Mouse (Mus musculus) ovary, postnatal 14 days (tissue): ENCODE measurements around the gene 4933406M09Rik.

ENCODE experiments used
- DNase-seq: peaks from one replicate; pipeline ENCODE4 v3.0.0; 2022; ENCODE audit warnings: low spot score

4933406M09Rik gene

GRCm38 (mm10) chr1:134381051-134381450 lies 4.7 kb upstream of the 4933406M09Rik start:
- DNase-seq = no peak

- no peak for DNase-seq
Measured at GRCm38 (mm10) chr1:134381795-134382625, 3.7 kb upstream of the 4933406M09Rik start.

- DNase-seq = no peak
Measured at GRCm38 (mm10) chr1:134384581-134384980, 1.2 kb upstream of the 4933406M09Rik start.

- DNase-seq = no peak
Measured at GRCm38 (mm10) chr1:134385176-134385575, 564 bp upstream of the 4933406M09Rik start.

GRCm38 (mm10) chr1:134393827-134394226 lies 8.1 kb downstream of the 4933406M09Rik start:
- DNase-seq = no peak

GRCm38 (mm10) chr1:134398210-134398609 lies 12.5 kb downstream of the 4933406M09Rik start:
- no peak for DNase-seq

GRCm38 (mm10) chr1:134399735-134400134 lies 14.0 kb downstream of the 4933406M09Rik start:
- no peak for DNase-seq

GRCm38 (mm10) chr1:134405509-134406413 lies 20.0 kb downstream of the 4933406M09Rik start, which contains the start of gene Cyb5r1:
Gene Cyb5r1, plus strand, starts transcription at chr1:134405559.
- DNase-seq = peak; percentile 58

GRCm38 (mm10) chr1:134406414-134406771 lies 20.7 kb downstream of the 4933406M09Rik start:
- DNase-seq = no peak

GRCm38 (mm10) chr1:134408080-134408479 lies 22.3 kb downstream of the 4933406M09Rik start:
- no peak for DNase-seq

GRCm38 (mm10) chr1:134411706-134412629 lies 26.2 kb downstream of the 4933406M09Rik start:
- DNase-seq = no peak

- no peak for DNase-seq
Measured at GRCm38 (mm10) chr1:134414038-134414437, 28.3 kb downstream of the 4933406M09Rik start.

GRCm38 (mm10) chr1:134414501-134415167 lies 28.9 kb downstream of the 4933406M09Rik start:
- no peak for DNase-seq

GRCm38 (mm10) chr1:134415168-134415831 lies 29.6 kb downstream of the 4933406M09Rik start, which contains the start of gene Adipor1:
Gene Adipor1, plus strand, starts transcription at chr1:134415378.
- DNase-seq = peak; percentile 90

- no peak for DNase-seq
Measured at GRCm38 (mm10) chr1:134418414-134418975, 32.8 kb downstream of the 4933406M09Rik start.

- no peak for DNase-seq
Measured at GRCm38 (mm10) chr1:134419176-134419575, 33.4 kb downstream of the 4933406M09Rik start.

GRCm38 (mm10) chr1:134419751-134420458 lies 34.2 kb downstream of the 4933406M09Rik start:
- DNase-seq = no peak

GRCm38 (mm10) chr1:134423911-134424310 lies 38.2 kb downstream of the 4933406M09Rik start:
- DNase-seq = no peak

GRCm38 (mm10) chr1:134426289-134426688 lies 40.5 kb downstream of the 4933406M09Rik start:
- no peak for DNase-seq
